In the genomic region with DNA sequence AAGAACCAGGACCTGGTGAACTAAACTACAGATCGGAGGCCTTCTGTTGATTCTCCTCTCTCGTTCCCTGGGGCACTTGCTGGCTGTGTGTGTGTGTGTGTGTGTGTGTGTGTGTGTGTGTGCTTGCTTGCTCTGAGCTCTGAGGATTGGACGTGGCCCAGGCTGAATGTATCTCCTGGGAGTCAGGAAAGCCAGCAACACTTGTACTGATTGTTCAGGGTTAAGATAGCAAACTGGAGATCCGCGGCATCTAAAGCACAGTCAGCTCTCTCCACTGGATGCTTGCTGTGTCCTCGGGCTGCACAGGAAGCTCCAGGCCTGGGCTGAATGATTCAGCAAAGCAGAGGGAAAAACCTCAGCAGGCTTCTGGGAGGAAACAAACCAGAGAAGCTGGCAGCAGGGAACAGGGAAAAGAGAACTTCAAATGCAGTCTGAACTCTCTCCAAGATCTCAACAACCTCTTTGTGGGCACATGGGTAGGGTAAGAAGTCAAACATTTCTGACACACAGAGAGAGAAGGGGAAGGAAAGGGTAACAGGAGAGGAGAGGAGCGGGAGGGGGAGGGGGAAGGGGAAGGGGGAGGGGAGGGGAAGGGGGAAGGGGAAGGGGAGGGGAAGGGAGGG, we compare ENCODE assay signal across 9 mouse cellular contexts. TPM values are rescaled to one million over a fixed set of nuclear protein-coding genes. Genes with fewer than 3 reads are reported as not detected.
DNase-seq lines count a peak whose midpoint lies in the region; ATAC-seq lines count a peak whose summit lies in the region.
"Had no signal": no experiment of that assay in that cellular context is flagged by ENCODE, and none has a peak within 500 bp of the region (broad histone marks: within the 10 kb centered on the region; RNA-seq: fewer than 3 reads in every experiment).

No protein-coding gene starts in this region.

- 14% methylated on average over 6 of the region's 7 CpGs for WGBS in hindbrain, embryonic 16.5 days

- H3K27ac ChIP-seq in hindbrain, embryonic 16.5 days (ENCODE audit: low read depth, low read length) = peak overlapping the region; percentile 34; the same call in 1 of the 2 replicates

- intact Hi-C loops in left cerebral cortex, postnatal 4 days (cut with DNase I) = no loop called here

- H3K27me3 ChIP-seq in hindbrain, embryonic 16.5 days (replicated peaks; ENCODE audit: control insufficient read depth, insufficient read depth, low read length) = no peaks in the 10 kb centered on the region

- H3K4me1 ChIP-seq in hindbrain, embryonic 16.5 days (ENCODE audit: control insufficient read depth, insufficient read depth, low read depth, low read length) = no peaks in the 10 kb centered on the region

- H3K4me3 ChIP-seq in hindbrain, embryonic 16.5 days (ENCODE audit: low read length) = no peak overlapping the region
- H3K4me3 ChIP-seq: myocyte had no signal

- H3K36me3 ChIP-seq in hindbrain, embryonic 16.5 days (ENCODE audit: control insufficient read depth, insufficient read depth, low read length) = no peaks in the 10 kb centered on the region

- no peaks in the 10 kb centered on the region for H3K9me3 ChIP-seq in hindbrain, embryonic 16.5 days (ENCODE audit: control insufficient read depth, low read length)

- peak; percentile 79 for ATAC-seq in hindbrain, embryonic 16.5 days

- no peak overlapping the region for H3K9ac ChIP-seq in hindbrain, embryonic 16.5 days (ENCODE audit: low read depth, low read length)

- no peak overlapping the region for H3K4me2 ChIP-seq in hindbrain, embryonic 16.5 days (ENCODE audit: low read length)

- DNase-seq in left cerebral cortex, postnatal 4 days = peak; percentile 54
- no peak for DNase-seq in left cerebral cortex, adult 9 months (ENCODE audit: low spot score in 2 of 2)
- peak; percentile 51 to 52 for DNase-seq in cerebellum, adult 18-20 months
- DNase-seq in gastrocnemius, postnatal 25 days = peak; percentile 67
- DNase-seq in natural killer cell, adult 2 months (ENCODE audit: low spot score in 2 of 2) = no peak
- DNase-seq in urinary bladder, postnatal 10 days (ENCODE audit: low spot score) = no peak
- DNase-seq in thymus, postnatal 0 days (ENCODE audit: low spot score) = no peak

RNA-seq across cellular contexts. Expression of a gene that starts 27.2 kb away (rescaled TPM):
- 1 to 10 TPM; 3.5 to 4.3 TPM for total RNA-seq in left cerebral cortex, postnatal 4 days (2021)
- total RNA-seq in gastrocnemius, postnatal 25 days (2021) = not detected
- 1.6 and 1.8 TPM in 2 replicates for polyA plus RNA-seq in hindbrain, embryonic 16.5 days (2015; fragmentation: Nextera tagmentation; extraction: Ambion mirVana)
- not detected in 2 replicates for polyA plus RNA-seq in thymus, postnatal 0 days (2015; fragmentation: Nextera tagmentation; extraction: Ambion mirVana)
- polyA plus RNA-seq: myocyte had no signal

Comparison
In these comparisons a context has a peak if more than half of its experiments do, and no peak if none do; other contexts are left out.
1. DNase-seq: peak in left cerebral cortex, postnatal 4 days (single experiment), cerebellum, adult 18-20 months (2 of 2) and gastrocnemius, postnatal 25 days (single experiment); none in left cerebral cortex, adult 9 months (0 of 2), natural killer cell, adult 2 months (0 of 2), urinary bladder, postnatal 10 days (single experiment) and thymus, postnatal 0 days (single experiment).
2. RNA of a gene that starts 27.2 kb away (total RNA-seq): 3.5 to 4.3 TPM in left cerebral cortex, postnatal 4 days; not detected in gastrocnemius, postnatal 25 days; every median in the first group is over 4 times any median in the second.